Comparison of ENCODE assay signal across 17 mouse cellular contexts in genomic region chr19:42601445-42601844, GRCm38 (mm10). TPM values are rescaled to one million over a fixed set of nuclear protein-coding genes. Genes with fewer than 3 reads are reported as not detected.
DNase-seq lines count a peak whose midpoint lies in the region; ATAC-seq and TF ChIP-seq lines count a peak whose summit lies in the region.
"Had no signal": no experiment of that assay in that cellular context is flagged by ENCODE, and none has a peak within 500 bp of the region (broad histone marks: within the 10 kb centered on the region; RNA-seq: fewer than 3 reads in every experiment).

No protein-coding gene starts in this region.

- H3K4me1 ChIP-seq in intestine, embryonic 14.5 days (replicated peaks; ENCODE audit: control insufficient read depth, insufficient read depth, low read length) = no peaks in the 10 kb centered on the region
- no peaks in the 10 kb centered on the region for H3K4me1 ChIP-seq in intestine, postnatal 0 days (replicated peaks; ENCODE audit: control insufficient read depth, insufficient read depth, low read length)
- no peaks in the 10 kb centered on the region for H3K4me1 ChIP-seq in midbrain, embryonic 11.5 days (ENCODE audit: control insufficient read depth, insufficient read depth, low read length)
- H3K4me1 ChIP-seq in midbrain, postnatal 0 days (ENCODE audit: insufficient read depth, low read length) = no peaks in the 10 kb centered on the region
- H3K4me1 ChIP-seq: intestine, embryonic 15.5 days; liver, embryonic 12.5 days; lung, embryonic 15.5 days; neural tube, embryonic 13.5 days had no signal

- H3K27me3 ChIP-seq in intestine, embryonic 14.5 days (replicated peaks; ENCODE audit: control insufficient read depth, insufficient read depth, low read length) = no peaks in the 10 kb centered on the region
- H3K27me3 ChIP-seq in intestine, postnatal 0 days (replicated peaks; ENCODE audit: control insufficient read depth, insufficient read depth, low read length) = no peaks in the 10 kb centered on the region
- no peaks in the 10 kb centered on the region for H3K27me3 ChIP-seq in midbrain, embryonic 11.5 days (ENCODE audit: control insufficient read depth, insufficient read depth, low read length)
- H3K27me3 ChIP-seq in midbrain, postnatal 0 days (ENCODE audit: insufficient read depth, low read length) = no peaks in the 10 kb centered on the region
- H3K27me3 ChIP-seq: intestine, embryonic 15.5 days; lung, embryonic 15.5 days; neural tube, embryonic 13.5 days had no signal

- H3K27ac ChIP-seq in intestine, embryonic 14.5 days (ENCODE audit: low read depth) = no peak overlapping the region
- H3K27ac ChIP-seq in intestine, postnatal 0 days (ENCODE audit: low read depth, low read length) = no peak overlapping the region
- H3K27ac ChIP-seq in midbrain, embryonic 11.5 days (ENCODE audit: low read depth, low read length) = no peak overlapping the region
- H3K27ac ChIP-seq in midbrain, postnatal 0 days (ENCODE audit: low read depth, low read length) = no peak overlapping the region
- H3K27ac ChIP-seq: intestine, embryonic 15.5 days; liver, embryonic 12.5 days; lung, embryonic 15.5 days; neural tube, embryonic 13.5 days had no signal

- H3K36me3 ChIP-seq in intestine, embryonic 14.5 days (ENCODE audit: control insufficient read depth, insufficient read depth, low read length) = no peaks in the 10 kb centered on the region; the same call in 1 of the 2 replicates
- H3K36me3 ChIP-seq in intestine, postnatal 0 days (ENCODE audit: control insufficient read depth, insufficient read depth) = peaks cover 6% of the 10 kb centered on the region; the same call in 1 of the 2 replicates
- no peaks in the 10 kb centered on the region for H3K36me3 ChIP-seq in midbrain, embryonic 11.5 days (ENCODE audit: control insufficient read depth, insufficient read depth, low read length)
- H3K36me3 ChIP-seq in midbrain, postnatal 0 days (ENCODE audit: insufficient read depth, low read length) = no peaks in the 10 kb centered on the region
- H3K36me3 ChIP-seq: intestine, embryonic 15.5 days; liver, embryonic 12.5 days; lung, embryonic 15.5 days; neural tube, embryonic 13.5 days had no signal

- TF ChIP-seq CTCF in intestine, postnatal 0 days (IDR thresholded peaks at IDR 0.05; ENCODE audit: low read depth) = no peak
- TF ChIP-seq CTCF in midbrain, postnatal 0 days (IDR thresholded peaks at IDR 0.05) = no peak

- H3K4me3 ChIP-seq in intestine, embryonic 14.5 days (ENCODE audit: low read depth, low read length) = no peak overlapping the region
- no peak overlapping the region for H3K4me3 ChIP-seq in intestine, postnatal 0 days (ENCODE audit: low read depth, low read length)
- H3K4me3 ChIP-seq in midbrain, embryonic 11.5 days (ENCODE audit: low read depth, low read length) = no peak overlapping the region
- no peak overlapping the region for H3K4me3 ChIP-seq in midbrain, postnatal 0 days (ENCODE audit: low read depth, low read length)
- H3K4me3 ChIP-seq: intestine, embryonic 15.5 days; liver, embryonic 12.5 days; lung, embryonic 15.5 days; neural tube, embryonic 13.5 days had no signal

- ATAC-seq in intestine, embryonic 14.5 days (replicated peaks; ENCODE audit: low FRiP score, low TSS enrichment, low read depth) = no peak
- ATAC-seq in intestine, postnatal 0 days = no peak
- ATAC-seq in midbrain, embryonic 11.5 days (ENCODE audit: low FRiP score) = no peak
- no peak for ATAC-seq in midbrain, postnatal 0 days (ENCODE audit: low FRiP score)
- ATAC-seq: forebrain, embryonic 14.5 days; intestine, embryonic 15.5 days; liver, embryonic 12.5 days had no signal

- 86% methylated on average over 2 of the region's 2 CpGs for WGBS in intestine, embryonic 14.5 days
- 98% methylated on average over 2 of the region's 2 CpGs for WGBS in intestine, postnatal 0 days
- WGBS in midbrain, embryonic 11.5 days = 92% methylated on average over 2 of the region's 2 CpGs
- 79% methylated on average over 2 of the region's 2 CpGs for WGBS in midbrain, postnatal 0 days

- peak; percentile 47 to 53 for DNase-seq in cerebellum, postnatal 14 days
- DNase-seq in cerebellum, adult 11-12 months = no peak
- DNase-seq in intestine, embryonic 14.5 days (ENCODE audit: low spot score) = peak; percentile 44
- DNase-seq in midbrain, embryonic 11.5 days (ENCODE audit: low spot score, missing footprints) = peak; percentile 70
- DNase-seq in midbrain, postnatal 0 days (ENCODE audit: low spot score) = no peak
- DNase-seq in skeletal muscle tissue, adult 2 months (ENCODE audit: low read depth, low spot score) = peak; percentile 21
- DNase-seq in embryo, embryonic 10.5 days (ENCODE audit: low spot score) = no peak
- DNase-seq: embryo, embryonic 11 days; thymus, adult 18-20 months had no signal

- no peak overlapping the region for H3K9ac ChIP-seq in intestine, embryonic 14.5 days (ENCODE audit: low read length)
- H3K9ac ChIP-seq in intestine, postnatal 0 days (ENCODE audit: low read depth, low read length) = no peak overlapping the region
- no peak overlapping the region for H3K9ac ChIP-seq in midbrain, embryonic 11.5 days (ENCODE audit: low read length)
- H3K9ac ChIP-seq in midbrain, postnatal 0 days (replicated peaks; ENCODE audit: low read length, poor library complexity, severe bottlenecking) = no peak overlapping the region
- H3K9ac ChIP-seq: intestine, embryonic 15.5 days; liver, embryonic 12.5 days; lung, embryonic 15.5 days; neural tube, embryonic 13.5 days had no signal

- no peaks in the 10 kb centered on the region for H3K9me3 ChIP-seq in intestine, embryonic 14.5 days (ENCODE audit: control insufficient read depth, low read length)
- H3K9me3 ChIP-seq in intestine, postnatal 0 days (ENCODE audit: control insufficient read depth) = no peaks in the 10 kb centered on the region
- H3K9me3 ChIP-seq in midbrain, embryonic 11.5 days (ENCODE audit: control insufficient read depth, low read length) = no peaks in the 10 kb centered on the region
- no peaks in the 10 kb centered on the region for H3K9me3 ChIP-seq in midbrain, postnatal 0 days (ENCODE audit: low read length)
- H3K9me3 ChIP-seq: intestine, embryonic 15.5 days; liver, embryonic 12.5 days; lung, embryonic 15.5 days; neural tube, embryonic 13.5 days had no signal

- no peak overlapping the region for H3K4me2 ChIP-seq in intestine, embryonic 14.5 days (ENCODE audit: low read length)
- no peak overlapping the region for H3K4me2 ChIP-seq in intestine, postnatal 0 days (replicated peaks; ENCODE audit: low read depth)
- no peak overlapping the region for H3K4me2 ChIP-seq in midbrain, embryonic 11.5 days
- H3K4me2 ChIP-seq in midbrain, postnatal 0 days (ENCODE audit: low read depth, low read length, poor library complexity, severe bottlenecking) = no peak overlapping the region
- H3K4me2 ChIP-seq: intestine, embryonic 15.5 days; liver, embryonic 12.5 days; lung, embryonic 15.5 days; neural tube, embryonic 13.5 days had no signal

RNA-seq across cellular contexts. Expression of gene Loxl4, which starts 11.2 kb away (rescaled TPM):
- 1.4 and 1.8 TPM in 2 replicates for polyA plus RNA-seq in intestine, embryonic 14.5 days (2014; fragmentation: Nextera tagmentation; extraction: Ambion mirVana)
- 0.78 and 0.99 TPM in 2 replicates for polyA plus RNA-seq in intestine, postnatal 0 days (2015; fragmentation: Nextera tagmentation; extraction: Ambion mirVana)
- polyA plus RNA-seq in midbrain, embryonic 11.5 days (2014; fragmentation: Nextera tagmentation; extraction: Ambion mirVana) = 0.12 and 0.25 TPM in 2 replicates
- 0.24 and 0.27 TPM in 2 replicates for total RNA-seq in midbrain, postnatal 0 days (2014; rRNA removed)
- 0.10 and 0.11 TPM in 2 replicates for polyA plus RNA-seq in midbrain, postnatal 0 days (2015; fragmentation: Nextera tagmentation; extraction: Ambion mirVana)
- total RNA-seq: megakaryocyte-erythroid progenitor cell, adult 5-6 weeks; monocyte, adult 5-6 weeks had no signal

Comparison
In these comparisons a context has a peak if more than half of its experiments do, and no peak if none do; other contexts are left out.
1. DNase-seq: peak in cerebellum, postnatal 14 days (2 of 2), intestine, embryonic 14.5 days (single experiment), midbrain, embryonic 11.5 days (single experiment) and skeletal muscle tissue, adult 2 months (single experiment); none in cerebellum, adult 11-12 months (single experiment), midbrain, postnatal 0 days (single experiment) and embryo, embryonic 10.5 days (single experiment).